Mouse (Mus musculus) liver, postnatal 0 days (tissue): Measurements from ENCODE around the gene Thada. TPM values are rescaled to one million over a fixed set of nuclear protein-coding genes. Genes with fewer than 3 reads are reported as not detected.

Experiments
- ATAC-seq: fragments of 200-750 bp; cut with Nextera tagmentation; 2 replicates; pipeline ENCODE4 v1.8.0; 2017; ENCODE audit warnings: mild to moderate bottlenecking, moderate library complexity
- DNase-seq: peaks from one replicate; pipeline ENCODE4 v3.0.0-alpha.2; 2016
- H3K27ac ChIP-seq: fragments of 300-500 bp; sonication (generic); 2 replicates; pipeline ENCODE4 v1.5.1; 2014; ENCODE audit warnings: antibody characterized with exemption, moderate library complexity, mild to moderate bottlenecking, low read depth
- H3K27me3 ChIP-seq: fragments of 300-500 bp; sonication (generic); 2 replicates; pipeline ENCODE4 v1.6.1; 2014; ENCODE audit warnings: low read length, control low read depth, mixed read lengths; ENCODE audit not compliant: insufficient read depth
- H3K36me3 ChIP-seq: fragments of 300-500 bp; sonication (generic); replicated peaks from 2 replicates; pipeline ENCODE4 v1.6.1; 2014; ENCODE audit warnings: mild to moderate bottlenecking, control low read depth, low read length, moderate library complexity, mixed read lengths; ENCODE audit not compliant: insufficient read depth
- H3K4me1 ChIP-seq: fragments of 300-500 bp; sonication (generic); 2 replicates; pipeline ENCODE4 v1.6.1; 2014; ENCODE audit warnings: antibody characterized with exemption, mild to moderate bottlenecking, control low read depth; ENCODE audit not compliant: insufficient read depth
- H3K4me2 ChIP-seq: fragments of 300-500 bp; sonication (generic); 2 replicates; pipeline ENCODE4 v1.6.1; 2014; ENCODE audit warnings: low read depth, mild to moderate bottlenecking, low read length, moderate library complexity, mixed read lengths
- H3K4me3 ChIP-seq: fragments of 300-500 bp; sonication (generic); 2 replicates; pipeline ENCODE4 v1.5.1; 2014; ENCODE audit warnings: low read depth, low read length
- H3K9ac ChIP-seq: fragments of 300-500 bp; sonication (generic); replicated peaks from 2 replicates; pipeline ENCODE4 v1.6.1; 2014; ENCODE audit warnings: mild to moderate bottlenecking, moderate library complexity
- H3K9me3 ChIP-seq: fragments of 300-500 bp; sonication (generic); 2 replicates; pipeline ENCODE4 v1.6.1; 2016; ENCODE audit warnings: mild to moderate bottlenecking, control low read depth, low read length, mixed read lengths
- CTCF ChIP-seq: sonication (generic); IDR thresholded peaks from 2 replicates; pipeline ENCODE4 v1.5.1; 2016; ENCODE audit warnings: antibody characterized with exemption, low read depth
- EP300 ChIP-seq: IDR thresholded peaks from 2 replicates; pipeline ENCODE4 v1.6.1; 2016; ENCODE audit warnings: antibody characterized with exemption, low read depth, mild to moderate bottlenecking
- WGBS: fragments of 180-500 bp; shearing (Covaris S2); extraction: QIAGEN DNeasy Blood & Tissue Kit; methylation state at CpG from one replicate; pipeline ENCODE4 v1.1.7; 2014; ENCODE audit not compliant: insufficient replicate concordance; 5-methylcytosine and 5-hydroxymethylcytosine counted together
- polyA plus RNA-seq: library from polyadenylated mRNA; unstranded; fragments of >200 nt; fragmentation: Nextera tagmentation; extraction: Ambion mirVana; gene quantifications from 2 replicates; pipeline ENCODE4 v1.2.1, GENCODE M21; 2015

Thada gene
- polyA plus RNA-seq, 1 experiment from 2014 or later, result 1.2 TPM

GRCm38 (mm10) chr17:84141691-84142090 is 324.3 kb downstream of the Thada start:
- no peak for DNase-seq
- H3K4me1 ChIP-seq, result peaks cover 74% of the 10 kb centered on the region
- H3K27ac ChIP-seq, result peak overlapping the region; percentile 85
- H3K27me3 ChIP-seq, result no peaks in the 10 kb centered on the region
- no peak for TF ChIP-seq EP300
- no peak for TF ChIP-seq CTCF
- H3K9ac ChIP-seq, result no peak overlapping the region; the same call in 1 of the 2 replicates
- ATAC-seq, result no peak
- no peaks in the 10 kb centered on the region for H3K9me3 ChIP-seq
- no peak overlapping the region for H3K4me2 ChIP-seq
- WGBS, result 69% methylated on average over 6 of the region's 6 CpGs
- no peak overlapping the region for H3K4me3 ChIP-seq
- no peaks in the 10 kb centered on the region for H3K36me3 ChIP-seq

GRCm38 (mm10) chr17:84140822-84141507 is 325.0 kb downstream of the Thada start:
- TF ChIP-seq EP300 (no peak), CTCF (no peak)
- ATAC-seq, result peak; percentile 40
- Histone ChIP-seq H3K4me3 (no peak overlapping the region), H3K36me3 (no peaks in the 10 kb centered on the region), H3K4me2 (no peak overlapping the region), H3K27me3 (no peaks in the 10 kb centered on the region), H3K4me1 (peaks cover 73% of the 10 kb centered on the region), H3K9me3 (no peaks in the 10 kb centered on the region), H3K27ac (peak overlapping the region; percentile 85), H3K9ac (no peak overlapping the region; the same call in 1 of the 2 replicates)
- WGBS, result 40% methylated on average over 10 of the region's 10 CpGs
- no peak for DNase-seq

Other genes with a start within 250 kb of the Thada start
- gene Plekhh2, start 45.7 kb upstream of the Thada start, polyA plus RNA-seq, result 0.27 and 0.31 TPM in 2 replicates
- 2.4 and 3.4 TPM in 2 replicates for gene Dync2li1, start 160.3 kb upstream of the Thada start, polyA plus RNA-seq
- 5.6 and 7.4 TPM in 2 replicates for gene Abcg8, start 210.1 kb upstream of the Thada start, polyA plus RNA-seq
- gene Abcg5, start 216.8 kb upstream of the Thada start, polyA plus RNA-seq, result 9.3 and 12.7 TPM in 2 replicates